Mouse (Mus musculus): ENCODE results near the gene Mgat4e. TPM values are rescaled to one million over a fixed set of nuclear protein-coding genes. Genes with fewer than 3 reads are reported as not detected.
A peak's percentile ranks its signal among the peaks of the same experiment; 100 is the strongest.
"Not testable (repeated sequence)": the region's sequence is repeated elsewhere in the genome, so short reads cannot be mapped to it uniquely, and the experiment has no call there.

Gene Mgat4e
- polyA plus RNA-seq, 1 experiment from 2014 or later, result not detected

DNA sequence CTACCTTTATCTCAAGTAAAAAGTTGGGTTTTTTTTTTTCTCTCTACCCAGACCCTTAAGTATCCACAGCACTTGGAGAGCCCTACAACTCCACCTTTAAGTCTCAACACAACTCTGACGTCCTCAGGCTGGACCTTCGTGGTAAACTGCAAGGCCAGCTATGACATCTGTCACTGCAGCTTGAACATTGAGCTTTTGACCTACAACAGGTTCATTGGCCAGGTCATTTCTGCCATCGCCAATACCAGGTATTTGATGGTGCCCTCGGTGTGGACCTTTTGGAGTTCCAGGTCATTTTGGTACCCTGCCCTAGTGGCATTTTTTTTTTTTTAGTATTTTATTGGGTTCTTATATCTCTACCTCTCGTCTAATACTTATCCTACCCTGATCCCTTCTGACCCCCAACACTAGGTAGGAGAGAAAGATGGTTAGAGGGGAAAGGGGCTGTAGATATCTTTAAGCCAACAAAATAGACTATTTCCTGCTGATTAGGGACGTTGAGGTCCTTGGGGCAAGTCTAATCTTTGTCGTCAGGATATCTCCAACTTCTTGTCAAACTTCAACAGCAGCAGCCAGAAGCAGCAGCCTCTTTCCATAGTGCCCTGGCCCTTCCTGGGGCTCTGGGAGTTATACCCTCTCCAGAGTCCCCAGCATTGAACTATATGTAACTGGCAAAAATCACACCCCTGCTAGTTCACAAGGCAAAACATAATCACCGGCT lies 29.3 kb downstream of the Mgat4e start:
- no peak overlapping the region for H3K4me2 ChIP-seq
- no peaks in the 10 kb centered on the region for H3K27me3 ChIP-seq
- no peaks in the 10 kb centered on the region for H3K36me3 ChIP-seq
- no peak for ATAC-seq (replicated peaks; ENCODE audit: low FRiP score)
- no peak overlapping the region for H3K27ac ChIP-seq
- WGBS, result 79% methylated on average over 8 of the region's 8 CpGs
- H3K9ac ChIP-seq, result no peak overlapping the region
- no peaks in the 10 kb centered on the region for H3K9me3 ChIP-seq (replicated peaks)
- H3K4me3 ChIP-seq (replicated peaks), result no peak overlapping the region
- peaks cover 26% of the 10 kb centered on the region for H3K4me1 ChIP-seq

- not testable (repeated sequence) for H3K27me3 ChIP-seq; H3K36me3 ChIP-seq; H3K9ac ChIP-seq; H3K4me2 ChIP-seq; ATAC-seq (replicated peaks; ENCODE audit: low FRiP score); H3K9me3 ChIP-seq (replicated peaks); H3K4me3 ChIP-seq (replicated peaks); H3K27ac ChIP-seq
- WGBS, result 88% methylated on average over 5 of the region's 5 CpGs
- peaks cover 31% of the 10 kb centered on the region for H3K4me1 ChIP-seq
These were observed 30.3 kb downstream of the Mgat4e start for GRCm38 (mm10) chr1:134519201-134519600.

GRCm38 (mm10) chr1:134518677-134519076 lies 30.8 kb downstream of the Mgat4e start:
- Histone ChIP-seq H3K4me2 (no peak overlapping the region), H3K4me1 (peaks cover 33% of the 10 kb centered on the region), H3K9ac (no peak overlapping the region), H3K9me3 (replicated peaks) (no peaks in the 10 kb centered on the region), H3K27me3 (no peaks in the 10 kb centered on the region), H3K36me3 (no peaks in the 10 kb centered on the region), H3K27ac (no peak overlapping the region), H3K4me3 (replicated peaks) (no peak overlapping the region)
- 4% methylated on average over 7 of the region's 7 CpGs for WGBS
- peak; percentile 87 for ATAC-seq (replicated peaks; ENCODE audit: low FRiP score)

DNA sequence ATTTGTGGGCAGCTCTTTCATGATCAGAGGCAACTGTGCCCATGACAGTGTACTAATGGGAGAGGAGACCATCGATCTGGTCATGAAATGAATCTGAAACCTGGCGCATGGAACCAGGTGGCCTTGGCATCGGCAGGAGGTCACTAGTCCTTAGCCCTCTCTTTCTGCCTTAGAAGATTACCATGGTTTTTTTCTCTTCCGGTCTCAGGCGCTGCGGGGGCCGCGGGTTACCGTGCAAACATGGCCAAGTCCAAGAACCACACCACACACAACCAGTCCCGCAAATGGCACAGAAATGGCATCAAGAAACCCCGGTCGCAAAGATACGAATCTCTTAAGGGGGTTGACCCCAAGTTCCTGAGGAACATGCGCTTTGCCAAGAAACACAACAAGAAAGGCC lies 31.6 kb downstream of the Mgat4e start:
- H3K4me3 ChIP-seq (replicated peaks); H3K27me3 ChIP-seq; ATAC-seq (replicated peaks; ENCODE audit: low FRiP score); H3K4me2 ChIP-seq; H3K36me3 ChIP-seq; H3K9ac ChIP-seq; H3K9me3 ChIP-seq (replicated peaks): not testable (repeated sequence)
- Histone ChIP-seq H3K27ac (peak overlapping the region; percentile 84; the same call in 1 of the 2 replicates), H3K4me1 (peaks cover 41% of the 10 kb centered on the region)
- WGBS, result 92% methylated on average over 14 of the region's 14 CpGs

DNA sequence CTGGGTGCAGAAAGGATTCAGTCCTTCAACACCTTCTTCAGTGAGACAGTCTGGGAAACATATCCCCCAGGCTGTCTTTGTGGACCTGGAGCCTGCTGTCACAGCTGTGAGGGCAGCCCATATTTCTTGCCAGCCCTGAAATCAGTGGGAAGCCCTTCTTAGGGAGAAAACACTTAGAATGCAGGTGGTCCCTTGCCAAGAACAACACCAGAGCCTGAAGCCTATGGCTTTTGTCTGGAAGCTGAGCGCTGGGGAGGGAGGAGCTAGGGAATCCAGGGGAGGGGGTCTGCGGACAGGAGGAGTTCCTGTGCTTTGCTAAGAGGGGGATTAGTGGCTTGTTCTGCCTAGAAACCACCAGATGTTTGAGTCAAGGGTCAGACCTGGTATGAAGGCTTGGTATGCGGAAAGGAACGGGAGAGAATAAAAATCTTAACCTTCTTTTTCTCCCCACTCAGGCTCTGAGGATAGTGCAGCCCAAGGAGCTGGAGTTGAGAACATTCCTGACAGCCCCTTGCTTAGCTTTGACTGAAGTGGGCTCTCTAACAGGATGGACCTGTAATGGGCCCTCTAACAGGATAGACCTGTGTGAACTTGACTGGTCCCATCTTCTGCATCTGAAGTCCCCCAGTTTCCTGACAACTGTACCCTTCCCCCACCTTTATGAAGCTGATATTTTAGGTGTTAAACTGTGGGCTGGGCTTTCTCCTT lies 32.8 kb downstream of the Mgat4e start:
- peaks cover 47% of the 10 kb centered on the region for H3K4me1 ChIP-seq
- peaks cover 11% of the 10 kb centered on the region for H3K27me3 ChIP-seq
- WGBS, result 17% methylated on average over 4 of the region's 4 CpGs
- H3K9ac ChIP-seq, result no peak overlapping the region
- H3K9me3 ChIP-seq (replicated peaks), result no peaks in the 10 kb centered on the region
- H3K4me3 ChIP-seq (replicated peaks), result no peak overlapping the region
- peak overlapping the region; percentile 84 for H3K27ac ChIP-seq
- peak; percentile 78 for ATAC-seq (replicated peaks; ENCODE audit: low FRiP score)
- H3K4me2 ChIP-seq, result no peak overlapping the region
- no peaks in the 10 kb centered on the region for H3K36me3 ChIP-seq

GRCm38 (mm10) chr1:134515891-134516290 lies 33.6 kb downstream of the Mgat4e start:
- no peak overlapping the region for H3K9ac ChIP-seq
- H3K27me3 ChIP-seq, result peaks cover 14% of the 10 kb centered on the region
- no peaks in the 10 kb centered on the region for H3K36me3 ChIP-seq
- H3K9me3 ChIP-seq (replicated peaks), result no peaks in the 10 kb centered on the region
- peak overlapping the region; percentile 84 for H3K27ac ChIP-seq
- H3K4me2 ChIP-seq, result no peak overlapping the region
- H3K4me1 ChIP-seq, result peaks cover 47% of the 10 kb centered on the region
- WGBS, result 71% methylated on average over 2 of the region's 2 CpGs
- no peak for ATAC-seq (replicated peaks; ENCODE audit: low FRiP score)
- no peak overlapping the region for H3K4me3 ChIP-seq (replicated peaks)

GRCm38 (mm10) chr1:134513876-134514590 lies 35.4 kb downstream of the Mgat4e start:
- no peak for ATAC-seq (replicated peaks; ENCODE audit: low FRiP score)
- Histone ChIP-seq H3K9ac (peak overlapping the region; percentile 50), H3K9me3 (replicated peaks) (no peaks in the 10 kb centered on the region), H3K27ac (peak overlapping the region; percentile 19; the same call in 1 of the 2 replicates), H3K4me3 (replicated peaks) (peak overlapping the region; percentile 49), H3K27me3 (peaks cover 14% of the 10 kb centered on the region), H3K4me2 (peak overlapping the region; percentile 84), H3K36me3 (peaks cover 5% of the 10 kb centered on the region; the same call in 1 of the 2 replicates), H3K4me1 (peaks cover 44% of the 10 kb centered on the region)
- WGBS, result 38% methylated on average over 16 of the region's 16 CpGs

DNA sequence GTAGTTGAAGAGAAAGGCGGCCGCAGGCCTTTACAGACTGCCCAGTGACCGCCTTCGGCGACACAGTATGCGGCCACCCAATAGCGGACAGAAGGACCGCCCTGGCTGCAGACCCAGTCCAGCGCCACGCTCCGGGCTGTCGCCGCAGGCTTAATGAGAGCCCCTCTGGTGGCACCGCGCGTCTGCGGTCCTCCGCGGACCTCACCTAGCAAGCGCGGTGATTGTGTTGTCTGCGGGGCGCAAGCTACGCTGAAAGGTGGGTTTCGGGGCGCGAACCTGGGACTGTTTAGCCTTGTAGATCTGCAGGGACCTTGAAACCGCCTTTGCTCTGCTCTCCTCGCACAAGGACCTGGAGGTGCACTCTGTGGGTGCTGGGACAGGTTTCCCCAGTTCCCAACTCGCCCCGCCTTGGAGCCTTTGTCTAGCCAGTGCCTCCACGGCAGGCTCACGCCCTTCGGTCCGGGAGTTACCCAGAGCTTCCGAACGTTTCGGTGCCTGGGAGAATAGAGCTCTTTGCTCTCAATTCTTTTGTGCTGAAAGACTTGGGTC lies 36.1 kb downstream of the Mgat4e start:
- Histone ChIP-seq H3K4me3 (replicated peaks) (peak overlapping the region; percentile 49), H3K9me3 (replicated peaks) (no peaks in the 10 kb centered on the region), H3K27me3 (peaks cover 14% of the 10 kb centered on the region), H3K4me1 (peaks cover 39% of the 10 kb centered on the region), H3K9ac (peak overlapping the region; percentile 50), H3K4me2 (peak overlapping the region; percentile 84), H3K27ac (peak overlapping the region; percentile 19; the same call in 1 of the 2 replicates), H3K36me3 (peaks cover 8% of the 10 kb centered on the region; the same call in 1 of the 2 replicates)
- peak; percentile 55 for ATAC-seq (replicated peaks; ENCODE audit: low FRiP score)
- 2% methylated on average over 38 of the region's 38 CpGs for WGBS

DNA sequence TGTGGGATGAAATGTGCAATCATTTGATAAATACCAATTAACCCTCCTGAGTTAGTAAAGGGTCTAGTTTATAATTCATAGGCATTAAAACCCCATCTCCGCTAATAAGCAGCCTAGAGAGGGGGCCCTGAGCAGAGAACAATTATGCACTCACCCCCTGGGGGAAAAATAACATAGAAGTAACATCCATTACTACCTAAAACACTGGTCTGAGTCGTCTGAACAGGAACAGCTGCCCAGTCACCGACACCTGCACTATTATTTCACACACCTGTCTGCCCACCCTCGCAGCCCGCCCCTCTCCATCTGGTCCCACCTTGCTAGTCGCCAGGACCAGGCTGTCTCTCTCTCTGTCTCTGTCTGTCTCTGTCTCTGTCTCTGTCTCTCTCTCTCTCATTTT lies 36.9 kb downstream of the Mgat4e start:
- no peak for ATAC-seq (replicated peaks; ENCODE audit: low FRiP score)
- Histone ChIP-seq H3K4me1 (peaks cover 37% of the 10 kb centered on the region), H3K27me3 (peaks cover 14% of the 10 kb centered on the region), H3K4me3 (replicated peaks) (no peak overlapping the region), H3K36me3 (peaks cover 14% of the 10 kb centered on the region), H3K9ac (no peak overlapping the region), H3K4me2 (peak overlapping the region; percentile 84), H3K9me3 (replicated peaks) (no peaks in the 10 kb centered on the region), H3K27ac (no peak overlapping the region)
- 50% methylated on average over 6 of the region's 6 CpGs for WGBS

GRCm38 (mm10) chr1:134512183-134512582 lies 37.3 kb downstream of the Mgat4e start:
- 73% methylated on average over 4 of the region's 4 CpGs for WGBS
- H3K9me3 ChIP-seq (replicated peaks), result no peaks in the 10 kb centered on the region

DNA sequence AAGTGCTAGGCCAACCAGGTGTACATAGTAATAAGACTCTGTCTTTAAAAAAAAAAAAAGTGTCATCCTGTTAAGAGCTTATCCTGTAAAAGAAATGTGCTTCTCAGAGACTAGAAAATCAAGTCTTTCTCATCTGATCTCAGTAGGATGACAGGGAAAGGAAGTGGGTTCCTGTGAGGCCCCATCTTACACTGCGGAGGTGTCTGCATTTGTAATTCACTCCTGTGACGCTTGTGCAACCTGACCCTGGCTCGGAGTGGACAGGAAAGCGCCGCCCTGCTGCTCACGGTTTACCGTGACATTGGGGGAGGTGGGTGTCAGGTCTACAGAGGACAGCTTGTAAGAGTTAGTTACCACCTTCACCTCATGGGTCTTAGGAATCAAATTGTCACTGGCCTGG lies 39.5 kb downstream of the Mgat4e start:
- Histone ChIP-seq H3K4me1 (peaks cover 20% of the 10 kb centered on the region), H3K9me3 (replicated peaks) (no peaks in the 10 kb centered on the region), H3K27ac (no peak overlapping the region), H3K27me3 (peaks cover 14% of the 10 kb centered on the region), H3K4me3 (replicated peaks) (no peak overlapping the region), H3K4me2 (no peak overlapping the region), H3K36me3 (peaks cover 39% of the 10 kb centered on the region), H3K9ac (no peak overlapping the region)
- no peak for ATAC-seq (replicated peaks; ENCODE audit: low FRiP score)
- WGBS, result 24% methylated on average over 7 of the region's 7 CpGs

More at GRCm38 (mm10) chr1:134512183-134512582, 37.3 kb downstream of the Mgat4e start:
- Histone ChIP-seq H3K27ac (no peak overlapping the region), H3K4me1 (peaks cover 34% of the 10 kb centered on the region), H3K4me3 (replicated peaks) (no peak overlapping the region), H3K9ac (no peak overlapping the region), H3K4me2 (no peak overlapping the region), H3K27me3 (peaks cover 14% of the 10 kb centered on the region), H3K36me3 (peaks cover 18% of the 10 kb centered on the region)
- no peak for ATAC-seq (replicated peaks; ENCODE audit: low FRiP score)

DNA sequence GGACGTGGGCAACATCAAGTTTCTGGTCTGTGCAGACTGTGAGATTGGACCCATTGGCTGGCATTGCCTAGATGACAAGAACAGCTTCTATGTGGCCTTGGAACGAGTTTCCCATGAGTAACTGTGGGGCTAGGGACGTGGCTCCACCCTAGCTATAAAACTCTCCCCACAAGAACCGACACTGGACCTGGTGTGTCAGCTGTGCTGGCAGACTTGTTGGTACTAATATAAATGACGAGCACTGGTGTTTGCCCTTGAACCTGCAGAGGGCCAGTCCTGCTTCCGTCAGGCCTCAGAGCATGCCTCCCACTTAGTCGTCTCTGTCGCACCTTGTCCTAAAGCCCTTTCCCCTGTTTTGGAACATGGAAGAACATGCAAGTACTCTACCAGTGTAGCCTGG lies 43.3 kb downstream of the Mgat4e start:
- no peak overlapping the region for H3K9ac ChIP-seq
- no peak overlapping the region for H3K4me2 ChIP-seq
- peaks cover 59% of the 10 kb centered on the region for H3K36me3 ChIP-seq
- H3K27ac ChIP-seq, result no peak overlapping the region
- no peaks in the 10 kb centered on the region for H3K27me3 ChIP-seq
- ATAC-seq (replicated peaks; ENCODE audit: low FRiP score), result no peak
- H3K9me3 ChIP-seq (replicated peaks), result no peaks in the 10 kb centered on the region
- 87% methylated on average over 8 of the region's 8 CpGs for WGBS
- no peak overlapping the region for H3K4me3 ChIP-seq (replicated peaks)
- H3K4me1 ChIP-seq, result no peaks in the 10 kb centered on the region

All from kidney, embryonic 15.5 days (tissue).